Mouse (Mus musculus) MEL (cell line): Measurements from ENCODE around the gene Cx3cr1. TPM values are rescaled to one million over a fixed set of nuclear protein-coding genes. Genes with fewer than 3 reads are reported as not detected.
A peak's percentile ranks its signal among the peaks of the same experiment; 100 is the strongest.

Source experiments
- DNase-seq: peaks from one replicate; pipeline ENCODE4 v3.0.0; 2011; ENCODE audit warnings: low read depth, low spot score
- H3K27ac ChIP-seq: 2 replicates; pipeline ENCODE4 v1.5.1; 2012; ENCODE audit warnings: low read depth, mild to moderate bottlenecking, control low read depth, low read length, moderate library complexity; ENCODE audit not compliant: control insufficient read depth
- H3K27me3 ChIP-seq, 2 experiments: fragments of 150-350 bp in 1 of 2; sonication (generic) in 1 of 2; 2 replicates each; pipeline ENCODE4 v1.6.1; 2012; ENCODE audit warnings: low read length in 2 of 2, mild to moderate bottlenecking in 2 of 2, improper control_type of control experiment in 1 of 2, moderate library complexity in 1 of 2; ENCODE audit not compliant: insufficient read depth in 2 of 2, control insufficient read depth in 1 of 2
- H3K36me3 ChIP-seq, 2 experiments: 2 replicates each; pipeline ENCODE4 v1.6.1; 2012 to 2014; ENCODE audit warnings: low read length in 2 of 2, improper control_type of control experiment in 1 of 2, inconsistent platforms in 1 of 2, mild to moderate bottlenecking in 1 of 2; ENCODE audit not compliant: insufficient read depth in 2 of 2, control insufficient read depth in 1 of 2
- H3K4me1 ChIP-seq, 2 experiments: fragments of 150-350 bp in 1 of 2; sonication (generic) in 1 of 2; 2 replicates each; pipeline ENCODE4 v1.6.1; 2012; ENCODE audit warnings: low read length in 2 of 2, improper control_type of control experiment in 1 of 2, mild to moderate bottlenecking in 1 of 2; ENCODE audit not compliant: insufficient read depth in 2 of 2, control insufficient read depth in 1 of 2
- H3K4me3 ChIP-seq, 2 experiments: fragments of 150-350 bp in 1 of 2; sonication (generic) in 1 of 2; 2 replicates each; pipeline ENCODE4 v1.5.1; 2012; ENCODE audit warnings: low read depth in 2 of 2, low read length in 2 of 2, mild to moderate bottlenecking in 2 of 2, moderate library complexity in 2 of 2, control low read depth in 1 of 2, improper control_type of control experiment in 1 of 2; ENCODE audit not compliant: control insufficient read depth in 1 of 2, insufficient read depth in 1 of 2
- H3K79me2 ChIP-seq: 2 replicates; pipeline ENCODE4 v1.6.1; 2012; ENCODE audit warnings: mild to moderate bottlenecking, low read length, moderate library complexity; ENCODE audit not compliant: control insufficient read depth, poor library complexity, insufficient read depth
- H3K9ac ChIP-seq: 2 replicates; pipeline ENCODE4 v1.6.1; 2012; ENCODE audit warnings: low read depth, mild to moderate bottlenecking, control low read depth, low read length, moderate library complexity; ENCODE audit not compliant: control insufficient read depth, poor library complexity, severe bottlenecking
- H3K9me3 ChIP-seq: fragments of 150-350 bp; sonication (generic); replicated peaks from 2 replicates; pipeline ENCODE4 v1.6.1; 2012; ENCODE audit warnings: mild to moderate bottlenecking, low read length, improper control_type of control experiment, moderate library complexity; ENCODE audit not compliant: insufficient read depth
- CHD1 ChIP-seq: IDR thresholded peaks from 2 replicates; pipeline ENCODE4 v1.6.1; 2012; ENCODE audit warnings: low read depth, mild to moderate bottlenecking, inconsistent platforms, low read length, improper control_type of control experiment
- CHD2 ChIP-seq: IDR thresholded peaks from 2 replicates; pipeline ENCODE4 v1.6.1; 2011; ENCODE audit warnings: low read length, improper control_type of control experiment
- E2F4 ChIP-seq: IDR thresholded peaks from 2 replicates; pipeline ENCODE4 v1.6.1; 2011; ENCODE audit warnings: low read depth, low read length, improper control_type of control experiment, borderline replicate concordance
- HCFC1 ChIP-seq: IDR thresholded peaks from 2 replicates; pipeline ENCODE4 v1.6.1; 2012; ENCODE audit warnings: low read depth, mild to moderate bottlenecking, inconsistent platforms, low read length, improper control_type of control experiment, moderate library complexity
- JUND ChIP-seq: IDR thresholded peaks from 2 replicates; pipeline ENCODE4 v1.6.1; 2011; ENCODE audit warnings: low read depth, mild to moderate bottlenecking, improper control_type of control experiment, low read length
- KAT2A ChIP-seq: conservative IDR thresholded peaks from 2 replicates; pipeline ENCODE4 v1.6.1; 2012; ENCODE audit warnings: low read depth, low read length, improper control_type of control experiment, inconsistent platforms
- MAX ChIP-seq: IDR thresholded peaks from 2 replicates; pipeline ENCODE4 v1.6.1; 2011; ENCODE audit warnings: low read length, improper control_type of control experiment
- MEF2A ChIP-seq: IDR thresholded peaks from 2 replicates; pipeline ENCODE4 v1.6.1; 2014; ENCODE audit warnings: low read depth, mild to moderate bottlenecking, inconsistent platforms, low read length, improper control_type of control experiment; ENCODE audit not compliant: poor library complexity, insufficient replicate concordance, severe bottlenecking; ENCODE audit errors: extremely low read depth
- MXI1 ChIP-seq: IDR thresholded peaks from 2 replicates; pipeline ENCODE4 v1.6.1; 2011; ENCODE audit warnings: mild to moderate bottlenecking, low read depth, low read length, improper control_type of control experiment
- NRF1 ChIP-seq: IDR thresholded peaks from 2 replicates; pipeline ENCODE4 v1.6.1; 2014; ENCODE audit warnings: low read depth, mild to moderate bottlenecking, inconsistent platforms, low read length, improper control_type of control experiment, moderate library complexity; ENCODE audit not compliant: poor library complexity, insufficient read depth, severe bottlenecking
- POLR2AphosphoS2 ChIP-seq: IDR thresholded peaks from 2 replicates; pipeline ENCODE4 v1.6.1; 2011; ENCODE audit warnings: low read length, improper control_type of control experiment
- RAD21 ChIP-seq: IDR thresholded peaks from 2 replicates; pipeline ENCODE4 v1.6.1; 2011; ENCODE audit warnings: mild to moderate bottlenecking, low read depth, low read length, improper control_type of control experiment
- SMC3 ChIP-seq: IDR thresholded peaks from 2 replicates; pipeline ENCODE4 v1.6.1; 2011; ENCODE audit warnings: low read depth, low read length, improper control_type of control experiment
- TCF12 ChIP-seq: IDR thresholded peaks from 2 replicates; pipeline ENCODE4 v1.6.1; 2014; ENCODE audit warnings: low read depth, mild to moderate bottlenecking, inconsistent platforms, low read length, improper control_type of control experiment, moderate library complexity
- UBTF ChIP-seq: IDR thresholded peaks from 2 replicates; pipeline ENCODE4 v1.6.1; 2012; ENCODE audit warnings: low read depth, mild to moderate bottlenecking, inconsistent platforms, low read length, improper control_type of control experiment, moderate library complexity, borderline replicate concordance; ENCODE audit not compliant: insufficient read depth
- USF2 ChIP-seq, 2 experiments: IDR thresholded peaks; 2 replicates each; pipeline ENCODE4 v1.6.1; 2011 to 2012; ENCODE audit warnings: improper control_type of control experiment in 2 of 2, low read length in 2 of 2, borderline replicate concordance in 1 of 2, inconsistent platforms in 1 of 2, low read depth in 1 of 2, mild to moderate bottlenecking in 1 of 2; ENCODE audit not compliant: insufficient read depth in 1 of 2
- ZNF384 ChIP-seq: IDR thresholded peaks from 2 replicates; pipeline ENCODE4 v1.6.1; 2012; ENCODE audit warnings: low read depth, mild to moderate bottlenecking, inconsistent platforms, low read length, improper control_type of control experiment
- polyA plus RNA-seq, 2 experiments: library from polyadenylated mRNA; stranded (reverse) in 1 of 2; unstranded in 1 of 2; fragments of >175 nt in 1 of 2; fragments of >200 nt in 1 of 2; gene quantifications; 2 replicates each; pipeline versions ENCODE4 v1.2.1 to v1.2.4; 2012; ENCODE audit warnings: low replicate concordance in 2 of 2, low read depth in 1 of 2; ENCODE audit not compliant: insufficient read length in 2 of 2, insufficient read depth in 1 of 2, missing spikeins in 1 of 2
- total RNA-seq: library from RNA; depleted of rRNA; stranded (reverse); fragments of 300-350 nt; gene quantifications from 2 replicates; pipeline ENCODE4 v1.2.3, GENCODE M21; 2012

Gene Cx3cr1
- total and polyA plus RNA-seq, 3 experiments, result not detected

- peak; percentile 53 for TF ChIP-seq NRF1
Measured at GRCm38 (mm10) chr9:120010781-120011511, 58.7 kb downstream of the Cx3cr1 start (continued).

DNA sequence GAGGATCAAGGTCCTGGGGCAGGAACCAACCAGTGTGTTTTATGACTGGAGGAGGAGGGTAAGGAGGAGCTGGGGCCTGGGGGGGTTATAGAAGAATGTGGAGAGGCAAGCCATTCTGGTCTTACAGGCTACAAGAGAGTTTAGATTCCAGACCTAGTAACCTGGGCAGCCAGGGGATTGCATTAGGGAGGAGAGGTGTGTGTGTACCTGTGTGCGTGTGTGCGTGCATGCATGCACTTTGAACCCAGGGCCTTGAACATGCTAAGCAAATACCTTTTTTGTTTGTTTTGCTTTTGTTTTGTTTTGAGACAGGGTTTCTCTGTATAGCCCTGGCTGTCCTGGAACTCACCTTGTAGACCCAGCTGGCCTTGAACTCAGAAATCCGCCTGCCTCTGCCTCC lies 59.8 kb downstream of the Cx3cr1 start:
- Histone ChIP-seq H3K36me3 (peaks cover 0 to 6% of the 10 kb centered on the region in 2 experiments; a peak in 2 of 4 replicates), H3K79me2 (no peaks in the 10 kb centered on the region), H3K27ac (no peak overlapping the region), H3K9ac (no peak overlapping the region), H3K9me3 (no peaks in the 10 kb centered on the region), H3K4me3 (no peak overlapping the region), H3K4me1 (peaks cover 0 to 3% of the 10 kb centered on the region in 2 experiments; a peak in 2 of 4 replicates), H3K27me3 (peaks cover 0 to 1% of the 10 kb centered on the region in 2 experiments; a peak in 1 of 4 replicates)
- TF ChIP-seq MXI1, result no peak
- TF ChIP-seq JUND, result no peak
- no peak for TF ChIP-seq MAX
- no peak for TF ChIP-seq CHD2
- TF ChIP-seq MEF2A, result no peak
- no peak for TF ChIP-seq UBTF
- TF ChIP-seq SMC3, result no peak
- no peak for TF ChIP-seq RAD21
- TF ChIP-seq E2F4, result no peak
- no peak for TF ChIP-seq POLR2AphosphoS2
- TF ChIP-seq ZNF384, result no peak
- TF ChIP-seq CHD1, result no peak
- no peak for TF ChIP-seq HCFC1
- no peak for TF ChIP-seq USF2 (IDR thresholded peaks at IDR 0.05; ENCODE audit: borderline replicate concordance in 1 of 2, insufficient read depth in 1 of 2, low read depth in 1 of 2, low read length in 2 of 2)
- no peak for TF ChIP-seq TCF12
- no peak for TF ChIP-seq NRF1
- no peak for TF ChIP-seq KAT2A
- DNase-seq, result no peak
